Mouse (Mus musculus) gastrocnemius, postnatal 25 days (tissue): ENCODE data around the gene Cxcl14. TPM values are rescaled to one million over a fixed set of nuclear protein-coding genes. Genes with fewer than 3 reads are reported as not detected.

Experiments used
- DNase-seq: peaks from one replicate; pipeline ENCODE4 v3.0.0; 2022
- total RNA-seq, 2 experiments: library from RNA; stranded (reverse); gene quantifications; 1 replicate in 1 of 2; 2 replicates in 1 of 2; pipeline ENCODE4 v1.2.3; 2021

The Cxcl14 gene
- total RNA-seq, 2 experiments from 2014 or later = 18.8 to 34.8 TPM

GRCm38 (mm10) chr13:56289998-56290397 is 6.4 kb downstream of the Cxcl14 start:
- no peak for DNase-seq

GRCm38 (mm10) chr13:56289261-56289660 is 7.1 kb downstream of the Cxcl14 start:
- DNase-seq = no peak

GRCm38 (mm10) chr13:56288601-56289000 is 7.8 kb downstream of the Cxcl14 start:
- DNase-seq = no peak

GRCm38 (mm10) chr13:56287091-56287490 is 9.3 kb downstream of the Cxcl14 start:
- no peak for DNase-seq

GRCm38 (mm10) chr13:56283321-56283720 is 13.0 kb downstream of the Cxcl14 start:
- DNase-seq = no peak

- no peak for DNase-seq
Measured at GRCm38 (mm10) chr13:56280356-56280755, 16.0 kb downstream of the Cxcl14 start.

- peak; percentile 59 for DNase-seq
Measured at GRCm38 (mm10) chr13:56279439-56279838, 16.9 kb downstream of the Cxcl14 start.

GRCm38 (mm10) chr13:56275171-56275570 is 21.2 kb downstream of the Cxcl14 start:
- DNase-seq = no peak

- DNase-seq = no peak
Measured at GRCm38 (mm10) chr13:56270124-56270523, 26.2 kb downstream of the Cxcl14 start.

- DNase-seq = no peak
Measured at GRCm38 (mm10) chr13:56267396-56267795, 29.0 kb downstream of the Cxcl14 start.

- DNase-seq = no peak
Measured at GRCm38 (mm10) chr13:56266435-56266834, 29.9 kb downstream of the Cxcl14 start.

- DNase-seq = no peak
Measured at GRCm38 (mm10) chr13:56265661-56266060, 30.7 kb downstream of the Cxcl14 start.

- no peak for DNase-seq
Measured at GRCm38 (mm10) chr13:56262269-56262668, 34.1 kb downstream of the Cxcl14 start.

GRCm38 (mm10) chr13:56260344-56260780 is 36.0 kb downstream of the Cxcl14 start:
- DNase-seq = no peak

- no peak for DNase-seq
Measured at GRCm38 (mm10) chr13:56259926-56260250, 36.5 kb downstream of the Cxcl14 start.

- DNase-seq = no peak
Measured at GRCm38 (mm10) chr13:56259021-56259925, 37.1 kb downstream of the Cxcl14 start.

GRCm38 (mm10) chr13:56258196-56259020 is 37.9 kb downstream of the Cxcl14 start:
- DNase-seq = no peak

GRCm38 (mm10) chr13:56257469-56258153 is 38.7 kb downstream of the Cxcl14 start:
- no peak for DNase-seq

GRCm38 (mm10) chr13:56256716-56257299 is 39.5 kb downstream of the Cxcl14 start:
- no peak for DNase-seq

GRCm38 (mm10) chr13:56253379-56253778 is 43.0 kb downstream of the Cxcl14 start:
- no peak for DNase-seq

- no peak for DNase-seq
Measured at GRCm38 (mm10) chr13:56252783-56253182, 43.6 kb downstream of the Cxcl14 start.
